Mouse (Mus musculus) hindbrain, embryonic 14.5 days (tissue): ENCODE data around the gene 2010109A12Rik. TPM values are rescaled to one million over a fixed set of nuclear protein-coding genes. Genes with fewer than 3 reads are reported as not detected.

Source experiments
- ATAC-seq: fragments of 200-750 bp; cut with Nextera tagmentation; 2 replicates; pipeline ENCODE4 v1.8.0; 2017; ENCODE audit warnings: moderate number of reproducible peaks, mild to moderate bottlenecking, moderate TSS enrichment, moderate library complexity; ENCODE audit not compliant: low FRiP score
- DNase-seq: peaks from one replicate; pipeline ENCODE4 v3.0.0-alpha.2; 2015; ENCODE audit warnings: low spot score
- H3K27ac ChIP-seq: fragments of 300-500 bp; sonication (generic); 2 replicates; pipeline ENCODE4 v1.5.1; 2014; ENCODE audit warnings: mild to moderate bottlenecking, moderate library complexity
- H3K27me3 ChIP-seq: fragments of 300-500 bp; sonication (generic); 2 replicates; pipeline ENCODE4 v1.6.1; 2014; ENCODE audit warnings: mild to moderate bottlenecking, low read length, mixed read lengths; ENCODE audit not compliant: control insufficient read depth, insufficient read depth
- H3K36me3 ChIP-seq: fragments of 300-500 bp; sonication (generic); replicated peaks from 2 replicates; pipeline ENCODE4 v1.6.1; 2014; ENCODE audit not compliant: control insufficient read depth, insufficient read depth
- H3K4me1 ChIP-seq: fragments of 300-500 bp; sonication (generic); replicated peaks from 2 replicates; pipeline ENCODE4 v1.6.1; 2014; ENCODE audit warnings: antibody characterized with exemption, low read length, mixed read lengths; ENCODE audit not compliant: control insufficient read depth, insufficient read depth
- H3K4me2 ChIP-seq: fragments of 300-500 bp; sonication (generic); replicated peaks from 2 replicates; pipeline ENCODE4 v1.6.1; 2014; ENCODE audit warnings: mild to moderate bottlenecking, moderate library complexity
- H3K4me3 ChIP-seq: fragments of 300-500 bp; sonication (generic); replicated peaks from 2 replicates; pipeline ENCODE4 v1.5.1; 2014; ENCODE audit warnings: mild to moderate bottlenecking, low read length
- H3K9ac ChIP-seq: fragments of 300-500 bp; sonication (generic); 2 replicates; pipeline ENCODE4 v1.6.1; 2014
- H3K9me3 ChIP-seq: fragments of 300-500 bp; sonication (generic); 2 replicates; pipeline ENCODE4 v1.6.1; 2016; ENCODE audit warnings: low read length; ENCODE audit not compliant: control insufficient read depth
- WGBS: fragments of 180-500 bp; shearing (Covaris S2); extraction: QIAGEN DNeasy Blood & Tissue Kit; methylation state at CpG from one replicate; pipeline ENCODE4 v1.1.7; 2014; 5-methylcytosine and 5-hydroxymethylcytosine counted together
- polyA plus RNA-seq: library from polyadenylated mRNA; unstranded; fragments of >200 nt; fragmentation: Nextera tagmentation; extraction: Ambion mirVana; gene quantifications from 2 replicates; pipeline ENCODE4 v1.2.1, GENCODE M21; 2014

2010109A12Rik gene
- polyA plus RNA-seq, 1 experiment from 2014 or later: 0.94 TPM

- 87% methylated on average over 4 of the region's 4 CpGs for WGBS
- ATAC-seq: no peak
- no peaks in the 10 kb centered on the region for H3K36me3 ChIP-seq
These were observed 30.2 kb downstream of the 2010109A12Rik start for GRCm38 (mm10) chr5:93236541-93236940.

GRCm38 (mm10) chr5:93239590-93240544 lies 33.5 kb downstream of the 2010109A12Rik start:
- H3K27me3 ChIP-seq: no peaks in the 10 kb centered on the region
- H3K36me3 ChIP-seq: no peaks in the 10 kb centered on the region
- H3K4me2 ChIP-seq: no peak overlapping the region
- 86% methylated on average over 8 of the region's 8 CpGs for WGBS
- H3K9me3 ChIP-seq: no peaks in the 10 kb centered on the region
- ATAC-seq: no peak
- DNase-seq: no peak
- no peak overlapping the region for H3K4me3 ChIP-seq
- H3K27ac ChIP-seq: no peak overlapping the region
- H3K4me1 ChIP-seq: no peaks in the 10 kb centered on the region
- H3K9ac ChIP-seq: no peak overlapping the region

More at GRCm38 (mm10) chr5:93236541-93236940, 30.2 kb downstream of the 2010109A12Rik start:
- no peaks in the 10 kb centered on the region for H3K4me1 ChIP-seq
- H3K9ac ChIP-seq: no peak overlapping the region
- H3K4me2 ChIP-seq: no peak overlapping the region
- no peak overlapping the region for H3K4me3 ChIP-seq
- no peak for DNase-seq
- no peak overlapping the region for H3K27ac ChIP-seq
- H3K9me3 ChIP-seq: no peaks in the 10 kb centered on the region
- no peaks in the 10 kb centered on the region for H3K27me3 ChIP-seq

GRCm38 (mm10) chr5:93245280-93245679 lies 39.0 kb downstream of the 2010109A12Rik start:
- no peak overlapping the region for H3K4me2 ChIP-seq
- DNase-seq: no peak
- WGBS: 46% methylated on average over 2 of the region's 2 CpGs
- ATAC-seq: no peak
- no peak overlapping the region for H3K4me3 ChIP-seq
- no peaks in the 10 kb centered on the region for H3K27me3 ChIP-seq
- H3K36me3 ChIP-seq: no peaks in the 10 kb centered on the region
- H3K4me1 ChIP-seq: no peaks in the 10 kb centered on the region
- no peak overlapping the region for H3K9ac ChIP-seq
- H3K27ac ChIP-seq: no peak overlapping the region
- no peaks in the 10 kb centered on the region for H3K9me3 ChIP-seq

- DNase-seq: no peak
- Histone ChIP-seq H3K27ac (no peak overlapping the region), H3K9me3 (peaks cover 6% of the 10 kb centered on the region; the same call in 1 of the 2 replicates), H3K4me3 (no peak overlapping the region), H3K4me1 (no peaks in the 10 kb centered on the region), H3K9ac (no peak overlapping the region), H3K36me3 (no peaks in the 10 kb centered on the region), H3K4me2 (no peak overlapping the region), H3K27me3 (no peaks in the 10 kb centered on the region)
- 87% methylated on average over 6 of the region's 6 CpGs for WGBS
- no peak for ATAC-seq
These were observed 43.7 kb downstream of the 2010109A12Rik start for GRCm38 (mm10) chr5:93249940-93250578.

- Histone ChIP-seq H3K27me3 (no peaks in the 10 kb centered on the region), H3K36me3 (no peaks in the 10 kb centered on the region), H3K4me1 (no peaks in the 10 kb centered on the region), H3K9me3 (peaks cover 6% of the 10 kb centered on the region; the same call in 1 of the 2 replicates), H3K4me2 (no peak overlapping the region), H3K4me3 (no peak overlapping the region), H3K9ac (no peak overlapping the region), H3K27ac (no peak overlapping the region)
- no peak for ATAC-seq
- no peak for DNase-seq
- 89% methylated on average over 12 of the region's 12 CpGs for WGBS
These were observed 44.9 kb downstream of the 2010109A12Rik start for GRCm38 (mm10) chr5:93251001-93251760.

GRCm38 (mm10) chr5:93255759-93256265 lies 49.5 kb downstream of the 2010109A12Rik start:
- H3K27me3 ChIP-seq: no peaks in the 10 kb centered on the region
- peaks cover 6% of the 10 kb centered on the region; the same call in 1 of the 2 replicates for H3K9me3 ChIP-seq
- H3K36me3 ChIP-seq: no peaks in the 10 kb centered on the region
- ATAC-seq (no peak), DNase-seq (no peak)
- 92% methylated on average over 5 of the region's 5 CpGs for WGBS
- no peak overlapping the region for H3K4me3 ChIP-seq
- H3K9ac ChIP-seq: no peak overlapping the region
- no peak overlapping the region for H3K27ac ChIP-seq
- H3K4me1 ChIP-seq: no peaks in the 10 kb centered on the region
- no peak overlapping the region for H3K4me2 ChIP-seq

GRCm38 (mm10) chr5:93256820-93257405 lies 50.6 kb downstream of the 2010109A12Rik start:
- no peak overlapping the region for H3K27ac ChIP-seq
- peaks cover 6% of the 10 kb centered on the region; the same call in 1 of the 2 replicates for H3K9me3 ChIP-seq
- H3K27me3 ChIP-seq: no peaks in the 10 kb centered on the region
- DNase-seq (no peak), ATAC-seq (no peak)
- H3K9ac ChIP-seq: no peak overlapping the region
- no peak overlapping the region for H3K4me2 ChIP-seq
- H3K4me1 ChIP-seq: no peaks in the 10 kb centered on the region
- H3K4me3 ChIP-seq: no peak overlapping the region
- H3K36me3 ChIP-seq: no peaks in the 10 kb centered on the region

GRCm38 (mm10) chr5:93259349-93259748 lies 53.0 kb downstream of the 2010109A12Rik start:
- no peak overlapping the region for H3K4me2 ChIP-seq
- peaks cover 5% of the 10 kb centered on the region; the same call in 1 of the 2 replicates for H3K9me3 ChIP-seq
- no peaks in the 10 kb centered on the region for H3K27me3 ChIP-seq
- no peak overlapping the region for H3K27ac ChIP-seq
- no peak overlapping the region for H3K9ac ChIP-seq
- no peaks in the 10 kb centered on the region for H3K4me1 ChIP-seq
- no peaks in the 10 kb centered on the region for H3K36me3 ChIP-seq
- no peak for ATAC-seq
- H3K4me3 ChIP-seq: no peak overlapping the region
- DNase-seq: no peak
